Mouse (Mus musculus) kidney, adult 2 months (tissue): ENCODE measurements around the gene Sowahb. TPM values are rescaled to one million over a fixed set of nuclear protein-coding genes. Genes with fewer than 3 reads are reported as not detected.
A peak's percentile ranks its signal among the peaks of the same experiment; 100 is the strongest.

Experiments used
- DNase-seq: peaks from one replicate; pipeline ENCODE4 v3.0.0; 2021
- H3K27ac ChIP-seq: fragments of 200-500 bp; 2 replicates; pipeline ENCODE4 v1.5.1; 2012; ENCODE audit warnings: low read depth, low read length, control low read depth, inconsistent platforms; ENCODE audit not compliant: insufficient read depth
- H3K27me3 ChIP-seq: fragments of 200-500 bp; replicated peaks from 2 replicates; pipeline ENCODE4 v1.6.1; 2012; ENCODE audit warnings: mild to moderate bottlenecking, moderate library complexity, low read length, inconsistent platforms; ENCODE audit not compliant: control insufficient read depth, insufficient read depth
- H3K36me3 ChIP-seq: fragments of 200-500 bp; 2 replicates; pipeline ENCODE4 v1.6.1; 2012; ENCODE audit warnings: mild to moderate bottlenecking, moderate library complexity, low read length, inconsistent platforms; ENCODE audit not compliant: control insufficient read depth, insufficient read depth
- H3K4me1 ChIP-seq: fragments of 200-500 bp; 2 replicates; pipeline ENCODE4 v1.6.1; 2011; ENCODE audit warnings: low read length; ENCODE audit not compliant: control insufficient read depth, insufficient read depth
- H3K4me3 ChIP-seq: fragments of 200-500 bp; 2 replicates; pipeline ENCODE4 v1.5.1; 2011; ENCODE audit warnings: mild to moderate bottlenecking, low read depth, low read length, control low read depth; ENCODE audit not compliant: insufficient read depth
- CTCF ChIP-seq: fragments of 200-500 bp; conservative IDR thresholded peaks from 2 replicates; pipeline ENCODE4 v1.5.1; 2011; ENCODE audit warnings: low read depth, mild to moderate bottlenecking, control low read depth, low read length, moderate library complexity, mixed read lengths; ENCODE audit not compliant: insufficient read depth, insufficient read length
- POLR2A ChIP-seq: fragments of 200-500 bp; IDR thresholded peaks from one replicate; pipeline ENCODE4 v1.6.1; 2011; ENCODE audit warnings: low read depth, low read length, control low read depth
- WGBS: fragments of 180-500 bp; shearing (Covaris S2); methylation state at CpG from one replicate; pipeline ENCODE4 v1.1.7; 2018; 5-methylcytosine and 5-hydroxymethylcytosine counted together
- polyA plus RNA-seq: library from polyadenylated mRNA; depleted of rRNA; stranded (reverse); fragments of >200 nt; gene quantifications from 2 replicates; pipeline ENCODE4 v1.2.3, GENCODE M21; 2012

Gene Sowahb
- polyA plus RNA-seq, 1 experiment, result 7.8 TPM

DNA sequence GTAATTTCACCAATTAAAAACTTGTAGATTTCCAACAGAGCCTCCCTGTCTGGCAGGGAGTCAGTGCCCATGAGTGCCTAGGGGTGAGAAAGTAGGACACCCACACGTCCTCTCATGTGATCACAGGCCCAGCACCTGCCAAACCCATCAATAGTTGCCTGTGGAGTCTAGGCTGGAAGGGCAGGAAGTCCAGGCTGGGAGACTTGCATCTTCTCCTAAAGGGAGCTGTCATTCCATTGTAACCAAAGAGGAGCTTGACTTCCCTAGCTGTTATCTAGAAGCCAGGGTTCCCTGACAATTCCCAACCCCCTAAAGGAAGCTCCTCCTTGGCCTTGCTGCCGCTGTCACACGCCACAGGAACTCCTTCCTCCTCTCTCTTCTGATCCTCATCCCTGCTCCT lies 14.0 kb downstream of the Sowahb start:
- H3K4me3 ChIP-seq, result no peak overlapping the region
- H3K36me3 ChIP-seq, result no peaks in the 10 kb centered on the region
- H3K27ac ChIP-seq, result peak overlapping the region; percentile 40; the same call in 1 of the 2 replicates
- H3K27me3 ChIP-seq, result no peaks in the 10 kb centered on the region
- DNase-seq, result peak; percentile 42
- TF ChIP-seq POLR2A, result no peak
- 65% methylated on average over 3 of the region's 3 CpGs for WGBS
- H3K4me1 ChIP-seq, result peaks cover 13% of the 10 kb centered on the region; the same call in 1 of the 2 replicates

DNA sequence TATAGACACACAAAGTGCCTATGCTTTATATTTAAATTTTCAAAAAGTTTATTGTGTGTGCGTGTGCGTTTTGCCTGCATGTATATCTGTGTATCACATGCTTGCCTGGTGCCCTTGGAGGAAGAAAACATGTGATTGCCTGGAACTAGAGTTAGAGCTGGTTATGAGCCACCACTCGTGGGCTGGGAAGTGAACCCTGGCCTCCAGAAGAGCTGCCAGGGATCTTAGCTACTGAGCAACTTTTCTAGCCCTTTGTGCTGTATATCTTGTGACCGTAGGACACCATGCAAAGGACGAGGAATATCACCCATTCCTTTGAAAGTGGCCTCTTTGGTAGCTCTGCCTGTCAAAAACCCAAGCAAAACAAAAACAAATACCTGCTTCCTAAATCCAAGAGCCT lies 14.4 kb downstream of the Sowahb start:
- peak; percentile 65 for DNase-seq

DNA sequence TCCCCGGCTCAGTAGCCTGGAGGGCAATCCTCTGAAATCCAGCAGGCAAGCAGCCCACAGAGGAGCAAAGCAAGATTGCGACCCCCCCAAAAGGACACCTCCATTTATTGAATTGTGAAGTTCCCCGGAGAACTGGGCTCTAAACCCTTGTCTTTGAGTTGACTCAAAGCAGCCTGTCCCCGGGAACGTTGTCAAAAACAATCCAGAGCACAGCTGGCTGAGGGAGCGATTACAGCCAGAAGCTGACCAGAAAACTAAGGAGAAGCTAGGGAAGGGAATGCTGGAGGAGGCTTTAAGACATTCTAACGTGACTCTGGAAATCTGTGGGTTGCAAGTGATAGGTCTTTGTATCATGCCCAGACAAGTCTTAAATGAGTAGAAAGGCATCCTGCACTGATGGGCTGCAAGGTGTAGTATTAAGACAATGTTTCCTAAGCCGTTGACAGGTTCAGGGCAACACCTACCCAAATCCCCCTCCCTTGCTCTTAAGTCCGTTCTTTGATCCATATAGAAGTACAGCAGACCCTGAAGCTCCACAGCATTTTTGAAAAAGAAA lies 17.6 kb downstream of the Sowahb start:
- H3K27me3 ChIP-seq, result no peaks in the 10 kb centered on the region
- peak overlapping the region; percentile 18 for H3K27ac ChIP-seq
- WGBS, result 41% methylated on average over 9 of the region's 9 CpGs
- H3K4me1 ChIP-seq, result peaks cover 25% of the 10 kb centered on the region; the same call in 1 of the 2 replicates
- DNase-seq, result peak; percentile 44
- no peaks in the 10 kb centered on the region for H3K36me3 ChIP-seq
- H3K4me3 ChIP-seq, result no peak overlapping the region
- TF ChIP-seq CTCF (no peak), POLR2A (no peak)

More for the DNA sequence above, 14.4 kb downstream of the Sowahb start:
- Histone ChIP-seq H3K27ac (peak overlapping the region; percentile 40; the same call in 1 of the 2 replicates), H3K36me3 (no peaks in the 10 kb centered on the region), H3K27me3 (no peaks in the 10 kb centered on the region), H3K4me1 (peaks cover 15% of the 10 kb centered on the region; the same call in 1 of the 2 replicates), H3K4me3 (no peak overlapping the region)
- WGBS, result 53% methylated on average over 5 of the region's 5 CpGs
- TF ChIP-seq CTCF (no peak), POLR2A (no peak)

DNA sequence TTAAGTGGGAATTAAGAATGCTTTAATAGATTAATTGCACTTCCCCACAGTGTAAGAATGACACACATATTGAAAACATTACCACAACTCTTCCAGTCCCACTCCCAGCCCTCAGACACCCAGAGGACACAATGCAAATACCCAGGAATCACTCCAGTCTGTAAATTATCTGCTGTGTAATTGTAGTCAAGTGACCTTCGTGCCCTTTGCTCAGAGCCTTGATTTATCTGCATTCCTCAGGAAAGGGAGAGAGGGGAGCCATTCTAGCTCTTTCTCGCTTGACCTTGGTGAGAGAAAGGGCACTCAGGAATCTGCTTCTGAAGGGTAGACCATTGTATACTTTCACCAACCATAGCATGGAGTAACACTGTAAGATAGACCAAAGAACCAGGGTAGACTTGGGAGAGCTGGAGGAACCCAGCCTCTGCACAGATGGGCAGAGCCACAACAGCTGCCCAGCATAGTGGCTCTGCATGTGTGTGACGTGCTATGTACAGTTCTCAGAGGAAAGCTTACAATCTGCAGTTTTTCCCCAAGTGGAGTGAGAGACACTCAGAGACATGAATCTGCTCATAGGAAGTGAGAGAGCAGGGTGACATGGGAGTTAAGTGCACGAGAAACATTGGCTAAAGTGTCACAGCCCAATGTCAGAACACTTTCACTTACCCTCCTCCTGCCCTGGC lies 18.2 kb downstream of the Sowahb start:
- Histone ChIP-seq H3K27me3 (no peaks in the 10 kb centered on the region), H3K4me1 (peaks cover 25% of the 10 kb centered on the region; the same call in 1 of the 2 replicates), H3K36me3 (no peaks in the 10 kb centered on the region), H3K4me3 (no peak overlapping the region), H3K27ac (peak overlapping the region; percentile 18)
- no peak for TF ChIP-seq POLR2A
- TF ChIP-seq CTCF, result no peak
- DNase-seq, result peak; percentile 33
- WGBS, result 31% methylated on average over 4 of the region's 4 CpGs

DNA sequence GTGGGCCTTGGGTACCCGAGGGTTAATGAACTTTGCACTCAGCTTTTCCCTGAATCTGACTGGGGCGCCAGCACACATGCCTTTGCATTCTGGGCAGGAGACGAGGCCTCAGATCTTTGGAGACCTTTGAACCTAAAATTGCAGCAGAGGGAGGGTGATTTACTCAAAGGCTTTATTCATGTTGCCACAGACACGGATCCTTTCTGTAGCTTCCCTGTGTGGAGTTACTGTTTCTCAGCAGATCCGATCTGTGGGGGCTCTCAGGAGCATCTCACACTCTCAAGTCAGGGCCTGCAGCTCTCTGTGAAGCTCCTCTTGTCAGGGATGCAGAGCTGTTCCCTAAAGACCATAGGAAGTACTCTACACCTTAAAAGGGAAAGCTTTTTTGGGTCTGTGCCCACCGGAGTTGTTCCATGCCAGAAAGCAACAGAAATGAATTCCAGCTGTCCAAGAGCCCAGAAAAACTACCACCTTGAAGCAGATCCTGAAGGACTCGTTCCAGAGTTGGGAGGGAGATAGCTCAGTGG lies 20.0 kb downstream of the Sowahb start:
- Histone ChIP-seq H3K4me3 (no peak overlapping the region), H3K27me3 (no peaks in the 10 kb centered on the region), H3K4me1 (peaks cover 22% of the 10 kb centered on the region; the same call in 1 of the 2 replicates), H3K27ac (peak overlapping the region; percentile 47), H3K36me3 (no peaks in the 10 kb centered on the region)
- peak; percentile 95 for DNase-seq
- WGBS, result 16% methylated on average over 7 of the region's 7 CpGs
- TF ChIP-seq POLR2A (no peak), CTCF (no peak)

DNA sequence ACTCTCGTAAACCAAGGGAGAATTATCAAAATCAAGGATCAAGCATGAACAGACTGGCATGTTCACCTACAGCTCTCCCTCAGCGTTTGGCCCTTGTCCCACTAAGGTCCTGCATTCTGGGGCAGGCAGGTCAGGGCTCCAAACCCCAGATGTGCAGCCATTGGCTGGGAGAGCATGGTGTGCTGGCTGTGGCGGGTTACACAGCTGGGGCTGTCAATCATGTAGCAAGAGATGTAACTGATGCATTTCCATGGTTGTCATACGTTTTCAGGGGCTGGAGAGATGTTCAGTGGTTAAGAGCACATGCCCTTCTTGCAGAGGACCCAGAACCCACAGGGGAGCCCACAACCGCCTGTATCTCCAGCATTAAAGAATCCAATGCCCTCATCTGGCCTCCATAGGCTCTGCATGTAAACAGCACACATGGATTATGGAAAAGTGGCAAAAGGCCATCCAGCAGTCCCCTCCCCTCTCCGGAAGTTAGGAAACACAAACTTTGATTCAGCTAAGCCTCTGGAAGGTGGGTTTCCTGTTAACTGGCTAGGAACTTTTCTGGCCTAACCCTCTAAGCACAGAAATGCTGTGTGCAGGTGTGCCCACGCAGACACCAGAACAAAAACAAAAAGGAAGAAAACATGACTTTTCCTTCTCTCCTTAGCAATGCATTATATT lies 22.6 kb downstream of the Sowahb start:
- 70% methylated on average over 7 of the region's 7 CpGs for WGBS
- Histone ChIP-seq H3K27me3 (no peaks in the 10 kb centered on the region), H3K4me3 (no peak overlapping the region), H3K36me3 (no peaks in the 10 kb centered on the region), H3K27ac (no peak overlapping the region), H3K4me1 (peaks cover 22% of the 10 kb centered on the region; the same call in 1 of the 2 replicates)
- no peak for DNase-seq
- TF ChIP-seq CTCF (no peak), POLR2A (no peak)
